Comparison of ENCODE assay signal across 1 mouse cellular context in the genomic region with DNA sequence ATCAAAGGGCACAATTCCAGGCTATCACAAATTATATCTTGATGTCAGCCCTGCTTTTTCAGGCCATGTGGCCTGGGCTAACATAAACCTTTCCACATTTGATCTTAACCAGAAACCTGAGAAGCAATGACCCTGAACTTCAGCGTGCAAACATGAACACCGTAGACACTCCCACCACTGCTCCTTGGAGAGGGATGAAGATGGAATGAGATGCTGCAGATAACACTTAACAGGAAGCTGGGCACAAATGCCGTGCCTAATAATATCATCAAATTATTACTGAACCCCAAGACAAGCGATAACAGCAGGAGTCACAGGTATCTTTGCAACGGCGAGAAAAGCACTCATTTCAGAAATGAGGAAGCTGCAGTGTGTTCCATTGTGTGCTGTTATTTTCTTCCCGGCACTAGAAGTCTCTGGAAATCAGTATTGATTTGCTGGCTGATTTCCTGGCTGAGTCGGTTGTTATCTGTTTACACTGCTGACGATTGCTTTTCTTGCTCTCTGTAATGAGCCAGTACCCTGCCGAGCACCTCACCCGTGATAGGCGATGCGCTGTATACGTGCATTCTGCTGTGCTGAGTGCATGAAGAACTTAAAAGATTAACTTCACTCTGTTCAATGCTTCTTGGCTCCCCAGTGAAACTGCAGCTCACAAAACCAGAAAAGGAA.
A peak's percentile ranks its signal among the peaks of the same experiment; 100 is the strongest.
TF ChIP-seq lines count a peak whose summit lies in the region.

No protein-coding gene starts in this region.

TF ChIP-seq in MEL, 35 proteins besides CTCF, POLR2A, EP300 and RAD21 (continued from another document):
- TF ChIP-seq ZKSCAN1 (IDR thresholded peaks at IDR 0.05; ENCODE audit: low read depth, low read length) (no peak), ZMIZ1 (IDR thresholded peaks at IDR 0.05; ENCODE audit: low read depth, low read length) (no peak), GABPA (IDR thresholded peaks at IDR 0.05; ENCODE audit: low read depth, low read length) (no peak), ZC3H11A (IDR thresholded peaks at IDR 0.05; ENCODE audit: low read depth, low read length) (peak; percentile 11; the same call in 1 of the 2 replicates), MXI1 (IDR thresholded peaks at IDR 0.05; ENCODE audit: low read depth, low read length) (no peak), HCFC1 (IDR thresholded peaks at IDR 0.05; ENCODE audit: low read depth, low read length) (no peak), TAL1 (IDR thresholded peaks at IDR 0.05; ENCODE audit: low read length) (no peak), CHD1 (IDR thresholded peaks at IDR 0.05; ENCODE audit: low read depth, low read length) (no peak), ZNF384 (IDR thresholded peaks at IDR 0.05; ENCODE audit: low read depth, low read length) (no peak), GATA1 (IDR thresholded peaks at IDR 0.05; ENCODE audit: low read depth, low read length) (peak; percentile 69; the same call in 1 of the 2 replicates)
TF ChIP-seq in MEL: peak in this region for 12.
